Mouse (Mus musculus) splenic B cell, adult 2 months (primary cell): ENCODE results near the gene Ptpre.

Experiments
- DNase-seq: peaks from one replicate; pipeline ENCODE4 v3.0.0-alpha.2; 2011; ENCODE audit warnings: low read depth, low spot score
- H3K27me3 ChIP-seq: 2 replicates; pipeline ENCODE4 v1.6.1; 2012; ENCODE audit warnings: mild to moderate bottlenecking, low read length, moderate library complexity, mixed read lengths; ENCODE audit not compliant: control insufficient read depth, poor library complexity, insufficient read depth, severe bottlenecking
- H3K36me3 ChIP-seq: 2 replicates; pipeline ENCODE4 v1.6.1; 2012; ENCODE audit warnings: mild to moderate bottlenecking, low read length, moderate library complexity, mixed read lengths; ENCODE audit not compliant: control insufficient read depth, poor library complexity, insufficient read depth, severe bottlenecking

Ptpre gene

DNA sequence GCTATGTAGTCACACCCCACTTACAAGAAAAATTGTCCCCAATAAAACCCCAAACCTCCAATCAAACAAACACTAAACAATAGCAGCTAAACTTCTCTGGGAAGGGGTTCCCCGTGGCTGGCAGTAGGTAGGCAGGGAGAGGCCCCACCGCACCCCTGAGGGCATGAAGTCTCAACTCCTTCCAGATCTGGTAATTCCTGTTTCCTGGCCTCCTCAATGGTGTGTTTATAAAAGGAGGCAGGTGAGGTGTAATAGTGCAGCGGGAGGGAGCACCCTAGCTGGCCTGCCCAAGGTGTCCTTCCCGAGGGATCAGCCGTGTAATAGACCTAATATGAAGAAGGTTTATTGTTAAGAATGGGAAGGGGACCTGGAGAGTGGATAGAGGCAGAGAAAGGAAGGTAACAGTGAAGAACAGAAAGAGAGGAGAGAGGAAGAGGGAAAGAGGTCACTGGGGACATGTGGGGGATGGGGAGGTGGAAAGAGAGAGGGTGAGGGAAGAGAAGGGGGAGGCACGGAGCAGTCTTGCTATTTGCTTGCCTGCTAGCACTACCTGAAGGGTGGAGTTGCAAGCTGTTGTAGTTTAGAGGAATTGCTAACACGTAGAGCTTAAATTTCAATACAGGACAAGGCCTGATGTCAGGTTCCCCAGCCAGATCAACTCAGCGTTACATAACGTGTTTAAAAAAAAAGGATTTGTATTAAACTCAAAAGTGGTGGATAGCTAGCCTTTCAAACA lies 197.8 kb downstream of the Ptpre start:
- H3K36me3 ChIP-seq = no peaks in the 10 kb centered on the region
- DNase-seq = no peak
- H3K27me3 ChIP-seq = no peaks in the 10 kb centered on the region
